Mouse (Mus musculus): ENCODE measurements around the gene Nkx3-2.

- no peak for TF ChIP-seq POLR2A (IDR thresholded peaks at IDR 0.05; ENCODE audit: control insufficient read depth in 1 of 2, insufficient read depth in 1 of 2, low read depth in 1 of 2, low read length in 2 of 2, poor library complexity in 1 of 2)
- TF ChIP-seq GABPA (IDR thresholded peaks at IDR 0.05; ENCODE audit: low read depth, low read length), result no peak
Measured at GRCm38 (mm10) chr5:41737039-41737438, 27.3 kb downstream of the Nkx3-2 start.

Measured in MEL (cell line).